Mouse (Mus musculus) thymus, postnatal 14 days (tissue): ENCODE data around the gene Rbm4b.
A peak's percentile ranks its signal among the peaks of the same experiment; 100 is the strongest.

Experiments
- DNase-seq: peaks from one replicate; pipeline ENCODE4 v3.0.0; 2021

Rbm4b gene

GRCm38 (mm10) chr19:4756193-4756911, at the start of gene Rbm4b:
Gene Rbm4b, plus strand, starts transcription at chr19:4756497.
- DNase-seq = peak; percentile 99

GRCm38 (mm10) chr19:4708765-4709164, 47.5 kb upstream of the Rbm4b start:
- DNase-seq = no peak

- no peak for DNase-seq
These were observed 45.1 kb upstream of the Rbm4b start, which contains the start of gene Sptbn2 for GRCm38 (mm10) chr19:4711098-4711600. Gene Sptbn2, plus strand, starts transcription at chr19:4711167.

- DNase-seq = no peak
These were observed 44.6 kb upstream of the Rbm4b start for GRCm38 (mm10) chr19:4711601-4712155.

GRCm38 (mm10) chr19:4712156-4712780, 44.0 kb upstream of the Rbm4b start:
- no peak for DNase-seq

GRCm38 (mm10) chr19:4712781-4713526, 43.3 kb upstream of the Rbm4b start:
- DNase-seq = no peak

GRCm38 (mm10) chr19:4713886-4714285, 42.4 kb upstream of the Rbm4b start:
- no peak for DNase-seq

GRCm38 (mm10) chr19:4716756-4717155, 39.5 kb upstream of the Rbm4b start:
- DNase-seq = no peak

GRCm38 (mm10) chr19:4717281-4717680, 39.0 kb upstream of the Rbm4b start:
- no peak for DNase-seq

GRCm38 (mm10) chr19:4718716-4719115, 37.6 kb upstream of the Rbm4b start:
- peak; percentile 10 for DNase-seq

- DNase-seq = no peak
These were observed 36.9 kb upstream of the Rbm4b start for GRCm38 (mm10) chr19:4719351-4719764.

GRCm38 (mm10) chr19:4720112-4720511, 36.2 kb upstream of the Rbm4b start:
- DNase-seq = no peak

GRCm38 (mm10) chr19:4720671-4721244, 35.5 kb upstream of the Rbm4b start:
- no peak for DNase-seq

GRCm38 (mm10) chr19:4729186-4729585, 27.1 kb upstream of the Rbm4b start:
- DNase-seq = no peak

- no peak for DNase-seq
These were observed 23.2 kb upstream of the Rbm4b start for GRCm38 (mm10) chr19:4733052-4733451.

GRCm38 (mm10) chr19:4737866-4738265, 18.4 kb upstream of the Rbm4b start:
- no peak for DNase-seq

- no peak for DNase-seq
These were observed 17.2 kb upstream of the Rbm4b start for GRCm38 (mm10) chr19:4739053-4739452.

GRCm38 (mm10) chr19:4739762-4740161, 16.5 kb upstream of the Rbm4b start:
- DNase-seq = no peak

GRCm38 (mm10) chr19:4741482-4741881, 14.8 kb upstream of the Rbm4b start:
- no peak for DNase-seq

GRCm38 (mm10) chr19:4742229-4742628, 14.1 kb upstream of the Rbm4b start:
- DNase-seq = no peak

- peak; percentile 22 for DNase-seq
These were observed 12.8 kb upstream of the Rbm4b start for GRCm38 (mm10) chr19:4743524-4743923.

GRCm38 (mm10) chr19:4744026-4744425, 12.3 kb upstream of the Rbm4b start:
- DNase-seq = no peak

- DNase-seq = no peak
These were observed 11.2 kb upstream of the Rbm4b start for GRCm38 (mm10) chr19:4745057-4745456.
